Mouse (Mus musculus) intestine, embryonic 14.5 days (tissue): ENCODE measurements around the gene Foxr1. TPM values are rescaled to one million over a fixed set of nuclear protein-coding genes. Genes with fewer than 3 reads are reported as not detected.
A peak's percentile ranks its signal among the peaks of the same experiment; 100 is the strongest.

Experiments
- ATAC-seq: fragments of 200-750 bp; cut with Nextera tagmentation; replicated peaks from 2 replicates; pipeline ENCODE4 v1.8.0; 2017; ENCODE audit warnings: low read depth, moderate number of reproducible peaks, moderate TSS enrichment, moderate library complexity; ENCODE audit not compliant: low FRiP score, low TSS enrichment
- DNase-seq: peaks from one replicate; pipeline ENCODE4 v3.0.0-alpha.2; 2018; ENCODE audit warnings: low spot score
- H3K27ac ChIP-seq: fragments of 300-500 bp; sonication (generic); 2 replicates; pipeline ENCODE4 v1.5.1; 2014; ENCODE audit warnings: low read depth, mild to moderate bottlenecking, control low read depth
- H3K27me3 ChIP-seq: fragments of 300-500 bp; sonication (generic); replicated peaks from 2 replicates; pipeline ENCODE4 v1.6.1; 2014; ENCODE audit warnings: low read length, control low read depth; ENCODE audit not compliant: control insufficient read depth, insufficient read depth
- H3K36me3 ChIP-seq: fragments of 300-500 bp; sonication (generic); 2 replicates; pipeline ENCODE4 v1.6.1; 2014; ENCODE audit warnings: low read length, control low read depth; ENCODE audit not compliant: control insufficient read depth, insufficient read depth
- H3K4me1 ChIP-seq: fragments of 300-500 bp; sonication (generic); replicated peaks from 2 replicates; pipeline ENCODE4 v1.6.1; 2014; ENCODE audit warnings: low read length, control low read depth, mixed read lengths; ENCODE audit not compliant: control insufficient read depth, insufficient read depth
- H3K4me2 ChIP-seq: fragments of 300-500 bp; sonication (generic); 2 replicates; pipeline ENCODE4 v1.6.1; 2014; ENCODE audit warnings: low read length
- H3K4me3 ChIP-seq: fragments of 300-500 bp; sonication (generic); 2 replicates; pipeline ENCODE4 v1.5.1; 2014; ENCODE audit warnings: low read depth, low read length, control low read depth, mixed read lengths
- H3K9ac ChIP-seq: fragments of 300-500 bp; sonication (generic); 2 replicates; pipeline ENCODE4 v1.6.1; 2014; ENCODE audit warnings: mild to moderate bottlenecking, low read length
- H3K9me3 ChIP-seq: fragments of 300-500 bp; sonication (generic); 2 replicates; pipeline ENCODE4 v1.6.1; 2016; ENCODE audit warnings: low read length, control low read depth; ENCODE audit not compliant: control insufficient read depth
- WGBS: fragments of 180-500 bp; shearing (Covaris S2); extraction: QIAGEN DNeasy Blood & Tissue Kit; methylation state at CpG from one replicate; pipeline ENCODE4 v1.1.7; 2014; 5-methylcytosine and 5-hydroxymethylcytosine counted together
- polyA plus RNA-seq: library from polyadenylated mRNA; unstranded; fragments of >200 nt; fragmentation: Nextera tagmentation; extraction: Ambion mirVana; gene quantifications from 2 replicates; pipeline ENCODE4 v1.2.1, GENCODE M21; 2014

The Foxr1 gene
- polyA plus RNA-seq, 1 experiment from 2014 or later: not detected

DNA sequence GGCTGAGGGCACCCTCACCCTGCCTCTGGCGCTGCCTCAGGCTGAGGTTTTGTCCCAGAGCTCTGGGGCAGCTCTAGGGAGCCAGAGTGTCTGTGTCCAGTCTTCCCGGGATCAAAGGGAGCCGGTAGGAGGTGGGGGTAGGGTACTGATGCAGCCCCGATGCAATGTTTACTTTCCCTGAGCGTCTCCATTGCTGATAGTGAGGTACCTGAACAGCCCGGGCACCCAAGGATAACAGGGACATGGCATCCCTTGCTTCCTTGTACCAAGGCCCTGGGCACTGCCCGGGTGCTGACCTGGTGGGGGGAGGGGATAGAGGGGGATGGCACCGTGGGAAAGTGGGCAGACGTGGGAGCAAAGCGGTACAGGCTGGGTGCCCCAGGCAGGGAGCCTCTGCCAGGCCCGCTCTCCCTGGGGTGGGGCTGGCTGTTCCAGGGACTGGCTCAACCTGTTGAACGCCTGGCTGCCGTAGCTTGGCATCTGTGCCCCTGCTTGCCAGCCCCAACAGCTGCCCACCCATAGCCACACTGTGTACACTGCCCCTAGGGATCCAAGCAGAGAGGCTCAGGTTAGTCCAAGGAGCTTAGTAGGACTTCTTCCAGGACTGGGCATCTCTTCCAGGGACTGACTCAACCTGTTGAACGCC, 44.7 kb upstream of the Foxr1 start:
- WGBS: 22% methylated on average over 14 of the region's 14 CpGs
- Histone ChIP-seq H3K4me3 (peak overlapping the region; percentile 98), H3K27ac (0 out of 2 replicates have a peak overlapping the region, but pooled peaks have one; percentile 86), H3K9ac (peak overlapping the region; percentile 29), H3K27me3 (no peaks in the 10 kb centered on the region), H3K36me3 (no peaks in the 10 kb centered on the region), H3K9me3 (no peaks in the 10 kb centered on the region), H3K4me1 (peaks cover 70% of the 10 kb centered on the region), H3K4me2 (peak overlapping the region; percentile 76)
- no peak for ATAC-seq
- DNase-seq: no peak

DNA sequence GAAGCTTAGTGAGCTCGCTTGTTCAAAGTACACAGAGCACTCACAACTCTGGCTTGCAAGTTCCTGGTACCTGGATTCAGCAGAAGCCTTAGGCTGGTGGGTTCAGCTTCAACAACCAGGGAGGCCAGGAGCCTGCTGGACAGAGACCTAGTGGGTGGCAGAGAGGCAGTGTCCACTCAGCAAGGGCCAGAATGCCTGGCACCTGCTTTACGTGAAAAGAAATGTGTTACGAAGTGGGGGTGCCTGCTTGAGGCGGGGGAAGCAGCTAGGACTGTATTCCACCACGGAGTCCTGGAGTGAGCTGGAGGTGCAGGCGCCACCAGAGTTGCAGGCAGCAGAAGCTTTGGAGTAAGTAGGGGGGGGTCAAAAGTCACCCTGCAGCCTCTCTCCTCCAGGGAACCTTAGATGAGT, 44.2 kb upstream of the Foxr1 start:
- Histone ChIP-seq H3K27me3 (no peaks in the 10 kb centered on the region), H3K4me2 (peak overlapping the region; percentile 76), H3K9ac (peak overlapping the region; percentile 86), H3K27ac (no peak overlapping the region), H3K4me1 (peaks cover 68% of the 10 kb centered on the region), H3K4me3 (peak overlapping the region; percentile 98), H3K9me3 (no peaks in the 10 kb centered on the region), H3K36me3 (no peaks in the 10 kb centered on the region)
- 24% methylated on average over 6 of the region's 6 CpGs for WGBS
- no peak for ATAC-seq
- no peak for DNase-seq

DNA sequence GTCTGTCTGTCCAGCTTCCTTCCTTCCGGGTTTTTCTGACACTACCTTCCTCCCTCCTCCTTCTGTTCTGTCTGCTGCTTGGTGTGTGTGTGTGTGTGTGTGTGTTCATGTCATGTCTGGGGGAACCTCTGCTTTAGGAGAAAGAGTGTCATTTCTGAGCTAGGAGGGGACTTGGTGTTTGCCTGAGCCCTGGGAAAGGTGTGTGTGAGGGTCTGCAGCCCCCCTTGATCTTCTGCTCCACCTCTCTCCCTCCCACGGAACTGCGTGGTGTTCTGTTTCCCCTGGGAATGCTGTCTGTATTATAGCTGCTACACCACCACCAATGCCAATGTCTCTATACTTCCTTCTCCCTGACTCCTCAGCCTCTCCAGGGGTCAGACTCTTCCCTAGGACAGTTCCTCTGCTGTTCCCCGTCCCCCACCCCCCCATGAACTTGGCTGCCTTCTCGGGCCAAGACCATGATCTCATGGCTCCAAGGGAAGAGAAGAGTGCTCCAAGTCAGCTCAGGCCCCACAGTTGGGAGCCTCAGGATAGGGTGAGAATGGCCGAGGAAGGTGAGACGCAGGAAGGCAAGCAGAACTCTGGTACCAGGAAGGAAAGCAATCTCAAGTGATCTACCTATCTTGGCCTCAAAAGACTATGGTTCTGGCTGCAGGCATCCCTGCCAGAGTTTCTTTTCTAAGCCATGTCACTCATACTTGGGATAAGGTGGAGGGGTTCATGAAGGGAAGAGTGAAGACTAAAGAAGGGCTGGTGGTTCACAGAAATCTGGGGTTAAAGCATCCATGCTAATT, 43.6 kb upstream of the Foxr1 start:
- ATAC-seq: no peak
- Histone ChIP-seq H3K27ac (peak overlapping the region; percentile 90; the same call in 1 of the 2 replicates), H3K27me3 (no peaks in the 10 kb centered on the region), H3K9ac (peak overlapping the region; percentile 86), H3K9me3 (no peaks in the 10 kb centered on the region), H3K4me3 (peak overlapping the region; percentile 98), H3K4me1 (peaks cover 62% of the 10 kb centered on the region), H3K36me3 (no peaks in the 10 kb centered on the region), H3K4me2 (peak overlapping the region; percentile 76)
- no peak for DNase-seq
- WGBS: 17% methylated on average over 7 of the region's 7 CpGs

DNA sequence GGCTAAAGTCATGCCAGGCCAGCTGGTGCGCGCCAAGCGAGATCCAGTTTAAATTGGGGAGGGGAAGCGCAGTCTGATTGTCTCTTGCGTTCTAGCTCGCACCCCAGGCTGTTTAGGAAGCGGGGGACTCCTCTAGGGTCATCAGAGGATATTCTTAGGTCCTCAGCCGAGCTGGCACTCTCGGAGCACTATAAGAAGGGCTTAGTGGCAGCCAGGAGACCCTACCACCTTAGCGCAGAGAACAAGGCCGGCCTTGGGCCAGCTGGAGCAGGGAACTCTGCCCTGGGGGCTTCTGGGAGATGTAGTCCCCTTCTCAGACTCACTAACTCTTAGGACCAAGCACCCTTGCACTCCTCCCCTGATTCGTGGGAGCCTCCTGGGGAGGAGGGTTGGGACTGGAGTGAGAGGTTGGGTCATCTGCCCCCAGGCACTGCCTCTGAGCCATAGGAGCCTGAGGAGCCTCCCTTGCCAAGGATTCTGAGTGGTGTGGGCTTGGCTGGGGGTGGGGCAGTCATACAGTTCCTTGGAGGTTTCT, 42.6 kb upstream of the Foxr1 start:
- Histone ChIP-seq H3K4me1 (peaks cover 53% of the 10 kb centered on the region), H3K9me3 (no peaks in the 10 kb centered on the region), H3K9ac (peak overlapping the region; percentile 86), H3K4me3 (peak overlapping the region; percentile 98), H3K27me3 (no peaks in the 10 kb centered on the region), H3K4me2 (peak overlapping the region; percentile 76), H3K36me3 (no peaks in the 10 kb centered on the region), H3K27ac (peak overlapping the region; percentile 90)
- ATAC-seq (peak; percentile 16), DNase-seq (peak; percentile 84)
- under 1% methylated on average over 12 of the region's 12 CpGs for WGBS

DNA sequence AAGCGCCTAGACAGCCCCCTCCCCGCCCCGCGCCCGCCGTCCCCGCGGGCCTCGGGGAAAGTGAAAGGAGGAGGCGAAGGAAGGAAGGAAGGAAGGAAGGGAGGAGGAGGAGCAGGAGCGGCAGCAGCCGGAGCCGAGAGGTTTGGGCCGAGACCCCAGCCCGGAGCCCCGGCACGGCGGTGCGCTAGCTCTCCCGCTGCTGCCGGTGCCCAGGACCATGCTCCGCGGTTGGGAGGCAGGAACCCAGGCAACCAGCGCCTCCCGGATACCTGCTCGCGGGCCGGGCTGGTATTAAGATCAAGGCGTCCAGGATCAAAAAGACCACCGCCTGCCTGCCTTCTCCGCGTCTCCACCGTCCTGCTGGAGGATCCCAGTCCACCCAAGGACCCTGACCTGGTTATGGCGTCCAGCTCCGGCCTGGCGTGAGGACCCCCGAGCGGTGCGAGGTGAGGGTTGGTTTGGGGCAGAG, 42.1 kb upstream of the Foxr1 start:
- ATAC-seq: no peak
- H3K4me2 ChIP-seq: peak overlapping the region; percentile 76
- H3K4me3 ChIP-seq: peak overlapping the region; percentile 98
- no peaks in the 10 kb centered on the region for H3K27me3 ChIP-seq
- peak overlapping the region; percentile 90 for H3K27ac ChIP-seq
- under 1% methylated on average over 39 of the region's 39 CpGs for WGBS
- H3K9me3 ChIP-seq: no peaks in the 10 kb centered on the region
- no peaks in the 10 kb centered on the region for H3K36me3 ChIP-seq
- peaks cover 48% of the 10 kb centered on the region for H3K4me1 ChIP-seq
- peak overlapping the region; percentile 86 for H3K9ac ChIP-seq
- DNase-seq: peak; percentile 82

DNA sequence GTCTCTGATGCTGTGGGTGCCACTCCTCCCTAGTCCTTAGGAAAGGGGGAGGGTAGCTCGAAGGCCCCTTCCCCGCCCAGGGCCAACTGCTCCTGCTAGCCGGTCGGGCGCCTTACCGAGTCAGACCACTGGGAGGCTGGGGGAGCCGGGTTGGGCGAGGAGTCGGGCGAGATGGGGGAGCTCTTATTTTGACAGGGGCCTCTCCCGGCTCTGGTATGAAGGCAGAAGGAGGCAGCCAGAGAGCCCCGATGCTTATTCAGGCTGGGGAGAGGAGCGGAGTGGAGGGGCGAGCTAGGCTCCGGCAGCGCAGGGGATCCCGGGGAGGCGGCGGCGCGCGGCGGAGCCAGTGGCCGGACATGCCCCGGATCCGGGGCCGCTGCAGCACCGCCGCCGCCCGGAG, 41.6 kb upstream of the Foxr1 start, which contains the start of gene Bcl9l:
Bcl9l (plus strand) TSS at position 274 of the 400 bp plus-strand sequence.
- H3K36me3 ChIP-seq: no peaks in the 10 kb centered on the region
- H3K27ac ChIP-seq: peak within 1 kb of the TSS; percentile 90
- peak; percentile 94 for DNase-seq
- H3K9ac ChIP-seq: peak within 1 kb of the TSS; percentile 86
- H3K9me3 ChIP-seq: no peaks in the 10 kb centered on the region
- WGBS: under 1% methylated on average over 30 of the region's 31 CpGs
- peak within 1 kb of the TSS; percentile 76 for H3K4me2 ChIP-seq
- no peaks in the 10 kb centered on the region for H3K27me3 ChIP-seq
- peak within 1 kb of the TSS; percentile 98 for H3K4me3 ChIP-seq
- ATAC-seq: peak; percentile 47
- peaks cover 43% of the 10 kb centered on the region for H3K4me1 ChIP-seq

DNA sequence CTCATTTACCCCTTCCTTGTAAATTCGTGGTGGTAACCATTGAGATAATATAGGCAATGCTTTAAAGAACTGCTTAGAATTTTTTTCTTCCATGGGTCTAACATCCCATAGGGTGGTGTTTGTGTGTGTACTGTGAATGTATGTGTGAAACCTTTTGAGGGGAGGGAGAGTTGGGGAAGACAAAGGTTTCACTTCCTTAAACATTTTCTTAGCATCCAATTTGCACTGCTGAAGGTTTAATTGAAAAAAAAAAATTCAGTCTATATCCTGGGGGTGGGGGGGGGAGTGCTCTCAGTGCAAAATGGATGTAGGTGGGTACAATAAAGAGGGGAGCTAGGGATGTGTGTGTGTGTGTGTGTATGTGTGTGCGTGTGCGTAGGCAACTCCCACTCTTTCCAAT, 41.2 kb upstream of the Foxr1 start:
- Histone ChIP-seq H3K4me3 (peak overlapping the region; percentile 98), H3K9me3 (no peaks in the 10 kb centered on the region), H3K4me2 (peak overlapping the region; percentile 76), H3K27me3 (no peaks in the 10 kb centered on the region), H3K4me1 (peaks cover 43% of the 10 kb centered on the region), H3K27ac (peak overlapping the region; percentile 90; the same call in 1 of the 2 replicates), H3K36me3 (no peaks in the 10 kb centered on the region), H3K9ac (no peak overlapping the region)
- ATAC-seq: no peak
- no peak for DNase-seq
- WGBS: 10% methylated on average over 3 of the region's 3 CpGs

DNA sequence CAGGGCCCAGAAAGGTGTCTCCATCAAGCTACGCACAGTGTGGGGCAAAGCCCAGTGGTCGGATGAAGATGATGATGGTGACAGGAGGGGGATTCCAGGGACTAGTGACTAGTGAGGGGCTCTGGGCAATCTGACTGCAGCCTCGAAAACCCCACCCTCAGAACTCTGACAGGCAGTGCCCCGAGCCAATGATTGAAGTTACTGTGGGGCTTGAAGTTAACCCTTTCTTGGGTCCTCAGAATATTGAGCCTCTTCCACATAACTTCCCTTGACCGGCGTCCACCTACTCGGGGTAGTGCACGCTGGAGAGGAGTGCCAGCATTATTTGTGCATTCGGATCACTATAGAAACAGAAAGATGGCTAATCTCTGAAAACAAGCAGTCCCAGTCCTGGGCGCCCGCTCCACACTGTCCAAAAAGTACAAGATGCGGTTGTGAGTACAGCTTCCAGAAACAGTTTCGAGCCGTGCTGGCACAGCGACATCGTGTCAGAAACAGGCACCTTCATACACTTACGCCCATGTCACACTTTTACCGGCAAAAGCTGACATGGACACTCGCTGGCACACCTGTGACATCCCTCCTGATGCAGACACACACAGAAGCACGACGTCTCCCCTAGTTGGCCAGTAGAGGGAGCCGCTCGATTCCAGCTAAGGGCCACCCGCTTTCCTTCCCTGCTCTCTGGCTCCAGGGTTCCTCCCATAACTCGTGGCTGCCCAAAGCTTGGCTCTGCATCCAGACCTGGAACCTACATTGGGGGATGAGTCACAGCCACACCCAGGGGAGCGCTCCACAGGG, 38.9 kb upstream of the Foxr1 start:
- Histone ChIP-seq H3K27ac (peak overlapping the region; percentile 98), H3K9me3 (no peaks in the 10 kb centered on the region), H3K4me2 (peak overlapping the region; percentile 96), H3K4me1 (peaks cover 20% of the 10 kb centered on the region), H3K4me3 (peak overlapping the region; percentile 85), H3K27me3 (no peaks in the 10 kb centered on the region), H3K36me3 (no peaks in the 10 kb centered on the region), H3K9ac (peak overlapping the region; percentile 78)
- peak; percentile 41 for ATAC-seq
- under 1% methylated on average over 26 of the region's 26 CpGs for WGBS
- peak; percentile 95 for DNase-seq
